Mouse (Mus musculus) limb, embryonic 11.5 days (tissue): ENCODE results near the gene Sh3bgrl3. TPM values are rescaled to one million over a fixed set of nuclear protein-coding genes. Genes with fewer than 3 reads are reported as not detected.
"Not testable (repeated sequence)": the region's sequence is repeated elsewhere in the genome, so short reads cannot be mapped to it uniquely, and the experiment has no call there.

ENCODE experiments used
- ATAC-seq: fragments of 200-750 bp; cut with Nextera tagmentation; 2 replicates; pipeline ENCODE4 v1.8.0; 2017; ENCODE audit warnings: low read depth; ENCODE audit not compliant: insufficient number of reproducible peaks, low FRiP score, low TSS enrichment
- DNase-seq: peaks from one replicate; pipeline ENCODE4 v3.0.0-alpha.2; 2015; ENCODE audit warnings: low spot score
- H3K27ac ChIP-seq: fragments of 300-500 bp; sonication (generic); replicated peaks from 2 replicates; pipeline ENCODE4 v1.5.1; 2014; ENCODE audit warnings: low read depth, mild to moderate bottlenecking, low read length
- H3K27me3 ChIP-seq: fragments of 300-500 bp; sonication (generic); 2 replicates; pipeline ENCODE4 v1.6.1; 2014; ENCODE audit warnings: mild to moderate bottlenecking, low read length, mixed read lengths; ENCODE audit not compliant: control insufficient read depth, insufficient read depth
- H3K36me3 ChIP-seq: fragments of 300-500 bp; sonication (generic); 2 replicates; pipeline ENCODE4 v1.6.1; 2014; ENCODE audit warnings: mild to moderate bottlenecking, low read length, moderate library complexity, mixed read lengths; ENCODE audit not compliant: control insufficient read depth, insufficient read depth
- H3K4me1 ChIP-seq: fragments of 300-500 bp; sonication (generic); 2 replicates; pipeline ENCODE4 v1.6.1; 2014; ENCODE audit warnings: low read length, mixed read lengths; ENCODE audit not compliant: control insufficient read depth, insufficient read depth
- H3K4me2 ChIP-seq: fragments of 300-500 bp; sonication (generic); 2 replicates; pipeline ENCODE4 v1.6.1; 2014; ENCODE audit warnings: low read depth, mild to moderate bottlenecking, moderate library complexity; ENCODE audit not compliant: severe bottlenecking
- H3K4me3 ChIP-seq: fragments of 300-500 bp; sonication (generic); 2 replicates; pipeline ENCODE4 v1.5.1; 2014; ENCODE audit warnings: low read depth, low read length
- H3K9ac ChIP-seq: fragments of 300-500 bp; sonication (generic); 2 replicates; pipeline ENCODE4 v1.6.1; 2014; ENCODE audit warnings: mild to moderate bottlenecking, low read length
- H3K9me3 ChIP-seq: fragments of 300-500 bp; sonication (generic); 2 replicates; pipeline ENCODE4 v1.6.1; 2016; ENCODE audit warnings: low read length; ENCODE audit not compliant: control insufficient read depth
- WGBS: fragments of 180-500 bp; shearing (Covaris S2); extraction: QIAGEN DNeasy Blood & Tissue Kit; methylation state at CpG from one replicate; pipeline ENCODE4 v1.1.7; 2014; 5-methylcytosine and 5-hydroxymethylcytosine counted together
- polyA plus RNA-seq: library from polyadenylated mRNA; unstranded; fragments of >200 nt; fragmentation: Nextera tagmentation; extraction: Ambion mirVana; gene quantifications from 2 replicates; pipeline ENCODE4 v1.2.1, GENCODE M21; 2014

The Sh3bgrl3 gene
- polyA plus RNA-seq, result 314 and 345 TPM in 2 replicates

GRCm38 (mm10) chr4:134128221-134128982 lies at the start of gene Sh3bgrl3:
Gene Sh3bgrl3 (minus strand): TSS chr4:134128789.
- ATAC-seq (peak; percentile 93), DNase-seq (peak; percentile 88)
- WGBS, result under 1% methylated on average over 49 of the region's 50 CpGs

GRCm38 (mm10) chr4:134172391-134172790 lies 43.8 kb upstream of the Sh3bgrl3 start:
- Histone ChIP-seq H3K4me3 (no peak overlapping the region), H3K27me3 (no peaks in the 10 kb centered on the region), H3K27ac (no peak overlapping the region), H3K36me3 (no peaks in the 10 kb centered on the region), H3K4me1 (no peaks in the 10 kb centered on the region), H3K9ac (no peak overlapping the region), H3K4me2 (no peak overlapping the region), H3K9me3 (no peaks in the 10 kb centered on the region)
- no peak for DNase-seq
- ATAC-seq, result no peak
- 82% methylated on average over 3 of the region's 3 CpGs for WGBS

More at GRCm38 (mm10) chr4:134128221-134128982, at the start of gene Sh3bgrl3:
- no peaks in the 10 kb centered on the region; the same call in 1 of the 2 replicates for H3K36me3 ChIP-seq
- H3K4me2 ChIP-seq, result peak within 1 kb of the TSS; percentile 89
- H3K27me3 ChIP-seq, result no peaks in the 10 kb centered on the region
- H3K4me3 ChIP-seq, result peak within 1 kb of the TSS; percentile 64
- peak within 1 kb of the TSS; percentile 78 for H3K9ac ChIP-seq
- no peaks in the 10 kb centered on the region for H3K9me3 ChIP-seq
- peak within 1 kb of the TSS; percentile 72 for H3K27ac ChIP-seq
- H3K4me1 ChIP-seq, result peaks cover 21% of the 10 kb centered on the region

- no peaks in the 10 kb centered on the region for H3K4me1 ChIP-seq
- no peaks in the 10 kb centered on the region for H3K27me3 ChIP-seq
- ATAC-seq (no peak), DNase-seq (no peak)
- no peaks in the 10 kb centered on the region for H3K9me3 ChIP-seq
- WGBS, result 98% methylated on average over 3 of the region's 3 CpGs
- H3K4me2 ChIP-seq, result no peak overlapping the region
- H3K36me3 ChIP-seq, result no peaks in the 10 kb centered on the region
- no peak overlapping the region for H3K4me3 ChIP-seq
- H3K27ac ChIP-seq, result no peak overlapping the region
- no peak overlapping the region for H3K9ac ChIP-seq
These were observed 38.3 kb upstream of the Sh3bgrl3 start for GRCm38 (mm10) chr4:134166906-134167305.

- Histone ChIP-seq H3K4me1 (no peaks in the 10 kb centered on the region), H3K36me3 (no peaks in the 10 kb centered on the region), H3K4me2 (no peak overlapping the region), H3K9me3 (no peaks in the 10 kb centered on the region), H3K27me3 (no peaks in the 10 kb centered on the region), H3K27ac (no peak overlapping the region), H3K9ac (no peak overlapping the region), H3K4me3 (no peak overlapping the region)
- ATAC-seq (no peak), DNase-seq (no peak)
- WGBS, result 85% methylated on average over 3 of the region's 3 CpGs
These were observed 37.2 kb upstream of the Sh3bgrl3 start for GRCm38 (mm10) chr4:134165548-134166465.

- Histone ChIP-seq H3K9me3 (no peaks in the 10 kb centered on the region), H3K27ac (no peak overlapping the region), H3K4me3 (no peak overlapping the region), H3K27me3 (no peaks in the 10 kb centered on the region), H3K36me3 (no peaks in the 10 kb centered on the region), H3K9ac (no peak overlapping the region), H3K4me1 (no peaks in the 10 kb centered on the region), H3K4me2 (no peak overlapping the region)
- WGBS, result 83% methylated on average over 6 of the region's 6 CpGs
- DNase-seq, result no peak
- ATAC-seq, result no peak
These were observed 36.4 kb upstream of the Sh3bgrl3 start for GRCm38 (mm10) chr4:134165024-134165423.

- no peak overlapping the region for H3K4me2 ChIP-seq
- no peaks in the 10 kb centered on the region for H3K27me3 ChIP-seq
- H3K36me3 ChIP-seq, result no peaks in the 10 kb centered on the region
- no peaks in the 10 kb centered on the region for H3K9me3 ChIP-seq
- no peaks in the 10 kb centered on the region for H3K4me1 ChIP-seq
- no peak for DNase-seq
- no peak for ATAC-seq
- no peak overlapping the region for H3K4me3 ChIP-seq
- H3K27ac ChIP-seq, result no peak overlapping the region
- H3K9ac ChIP-seq, result no peak overlapping the region
- WGBS, result 95% methylated on average over 5 of the region's 6 CpGs
These were observed 36.0 kb upstream of the Sh3bgrl3 start for GRCm38 (mm10) chr4:134164591-134164990.

- 2% methylated on average over 29 of the region's 30 CpGs for WGBS
- H3K27me3 ChIP-seq, H3K9me3 ChIP-seq, H3K27ac ChIP-seq, H3K36me3 ChIP-seq, ATAC-seq, H3K4me1 ChIP-seq, H3K9ac ChIP-seq: not testable (repeated sequence)
- H3K4me3 ChIP-seq, result peak overlapping the region; percentile 37
- peak; percentile 60 for DNase-seq
- H3K4me2 ChIP-seq, result peak overlapping the region; percentile 50
These were observed 31.5 kb upstream of the Sh3bgrl3 start for GRCm38 (mm10) chr4:134160071-134160470.

GRCm38 (mm10) chr4:134158774-134159173 lies 30.2 kb upstream of the Sh3bgrl3 start:
- Histone ChIP-seq H3K9me3 (no peaks in the 10 kb centered on the region), H3K36me3 (peaks cover 5% of the 10 kb centered on the region; the same call in 1 of the 2 replicates), H3K4me3 (no peak overlapping the region), H3K9ac (no peak overlapping the region), H3K4me1 (no peaks in the 10 kb centered on the region), H3K27ac (no peak overlapping the region), H3K4me2 (no peak overlapping the region), H3K27me3 (no peaks in the 10 kb centered on the region)
- ATAC-seq (no peak), DNase-seq (no peak)
- WGBS, result 80% methylated on average over 6 of the region's 6 CpGs
